Mouse (Mus musculus): ENCODE data around the gene Cadps. TPM values are rescaled to one million over a fixed set of nuclear protein-coding genes. Genes with fewer than 3 reads are reported as not detected.

Gene Cadps
- total and polyA plus RNA-seq, 2 experiments from 2014 or later: 33.4 to 176 TPM

DNA sequence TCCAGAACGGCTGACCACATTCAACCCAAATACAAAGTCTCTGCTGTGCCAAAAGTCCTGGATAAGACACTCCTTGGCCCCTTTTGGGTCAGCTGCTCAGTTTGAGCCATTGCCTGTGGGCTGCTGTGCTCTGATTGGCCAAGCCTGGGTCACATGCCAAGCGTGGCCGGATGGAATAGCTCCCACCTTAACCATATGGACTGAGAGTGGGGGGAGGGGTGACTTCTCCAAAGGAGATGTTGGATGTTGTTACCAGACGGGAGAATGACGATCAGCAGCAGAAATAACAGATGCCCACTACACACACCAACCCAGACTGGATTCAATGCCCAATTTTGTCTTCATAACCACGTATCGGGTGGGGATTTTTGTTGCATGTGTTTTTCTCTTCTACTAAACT is 488.0 kb downstream of the Cadps start:
- no peak for TF ChIP-seq CTCF (IDR thresholded peaks at IDR 0.05; ENCODE audit: low read depth)
- Histone ChIP-seq H3K27ac (no peak overlapping the region), H3K9me3 (ENCODE audit: low read length) (no peaks in the 10 kb centered on the region), H3K36me3 (ENCODE audit: insufficient read depth, low read length) (no peaks in the 10 kb centered on the region), H3K4me2 (ENCODE audit: low read depth, low read length) (no peak overlapping the region), H3K9ac (replicated peaks; ENCODE audit: low read length) (no peak overlapping the region), H3K27me3 (ENCODE audit: insufficient read depth, low read length) (peaks cover 47% of the 10 kb centered on the region), H3K4me1 (ENCODE audit: insufficient read depth, low read length) (peaks cover 4% of the 10 kb centered on the region; the same call in 1 of the 2 replicates), H3K4me3 (ENCODE audit: low read length) (no peak overlapping the region)
- DNase-seq (ENCODE audit: low spot score) (no peak), ATAC-seq (peak; percentile 57; the same call in 1 of the 2 replicates)
- 47% methylated on average over 7 of the region's 7 CpGs for WGBS

DNA sequence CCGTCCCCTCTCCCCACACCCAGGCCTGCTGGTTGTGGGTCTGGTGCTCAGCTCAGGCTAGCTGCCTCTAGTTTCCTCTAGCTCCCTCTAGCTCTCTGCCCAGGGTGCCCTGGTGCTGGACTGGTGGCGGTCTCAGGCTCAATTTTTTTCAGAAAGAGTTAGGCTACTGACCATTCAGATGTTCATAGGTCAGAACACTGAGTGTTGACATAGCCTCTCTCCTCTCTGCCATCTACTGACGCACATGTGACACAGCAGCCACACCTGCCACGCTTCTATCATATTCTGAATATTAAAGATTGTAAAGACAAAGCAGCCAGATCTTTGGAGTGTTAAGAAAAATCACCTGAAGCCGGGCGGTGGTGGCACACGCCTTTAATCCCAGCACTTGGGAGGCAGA is 489.3 kb downstream of the Cadps start:
- Histone ChIP-seq H3K9me3 (ENCODE audit: low read length) (no peaks in the 10 kb centered on the region), H3K9ac (replicated peaks; ENCODE audit: low read length) (no peak overlapping the region), H3K36me3 (ENCODE audit: insufficient read depth, low read length) (no peaks in the 10 kb centered on the region), H3K27ac (no peak overlapping the region), H3K4me1 (ENCODE audit: insufficient read depth, low read length) (peaks cover 4% of the 10 kb centered on the region; the same call in 1 of the 2 replicates), H3K4me3 (ENCODE audit: low read length) (no peak overlapping the region), H3K27me3 (ENCODE audit: insufficient read depth, low read length) (peaks cover 36% of the 10 kb centered on the region), H3K4me2 (ENCODE audit: low read depth, low read length) (no peak overlapping the region)
- ATAC-seq (no peak), DNase-seq (ENCODE audit: low spot score) (no peak)
- no peak; the same call in 1 of the 2 replicates for TF ChIP-seq CTCF (IDR thresholded peaks at IDR 0.05; ENCODE audit: low read depth)
- 80% methylated on average over 7 of the region's 7 CpGs for WGBS
